Mouse (Mus musculus): ENCODE measurements around the gene Slc5a1.

- TF ChIP-seq EP300 (IDR thresholded peaks at IDR 0.05; ENCODE audit: insufficient read depth, low read depth, low read length) (no peak), POLR2A (IDR thresholded peaks at IDR 0.05; ENCODE audit: insufficient read depth, low read depth, low read length) (no peak), CTCF (IDR thresholded peaks at IDR 0.05) (no peak)
Observed at GRCm38 (mm10) chr5:33201697-33202096, 97.7 kb downstream of the Slc5a1 start.
